Mouse (Mus musculus) lung, embryonic 15.5 days (tissue): ENCODE measurements around the gene Rpl10a. TPM values are rescaled to one million over a fixed set of nuclear protein-coding genes. Genes with fewer than 3 reads are reported as not detected.

ENCODE experiments used
- ATAC-seq: fragments of 200-750 bp; cut with Nextera tagmentation; 2 replicates; pipeline ENCODE4 v1.8.0; 2017; ENCODE audit warnings: moderate number of reproducible peaks, borderline replicate concordance; ENCODE audit not compliant: low FRiP score, low TSS enrichment; ENCODE audit errors: extremely low read depth
- H3K27ac ChIP-seq: fragments of 300-500 bp; sonication (generic); 2 replicates; pipeline ENCODE4 v1.5.1; 2015; ENCODE audit warnings: moderate library complexity, mild to moderate bottlenecking, inconsistent platforms
- H3K27me3 ChIP-seq: fragments of 300-500 bp; sonication (generic); 2 replicates; pipeline ENCODE4 v1.6.1; 2015; ENCODE audit warnings: inconsistent platforms
- H3K36me3 ChIP-seq: fragments of 300-500 bp; sonication (generic); 2 replicates; pipeline ENCODE4 v1.6.1; 2015; ENCODE audit warnings: inconsistent platforms
- H3K4me1 ChIP-seq: fragments of 300-500 bp; sonication (generic); 2 replicates; pipeline ENCODE4 v1.6.1; 2015; ENCODE audit warnings: inconsistent platforms
- H3K4me2 ChIP-seq: fragments of 300-500 bp; sonication (generic); 2 replicates; pipeline ENCODE4 v1.6.1; 2015; ENCODE audit warnings: inconsistent platforms, mild to moderate bottlenecking, moderate library complexity
- H3K4me3 ChIP-seq: fragments of 300-500 bp; sonication (generic); 2 replicates; pipeline ENCODE4 v1.5.1; 2015; ENCODE audit warnings: mild to moderate bottlenecking, inconsistent platforms
- H3K9ac ChIP-seq: fragments of 300-500 bp; sonication (generic); 2 replicates; pipeline ENCODE4 v1.6.1; 2015; ENCODE audit warnings: inconsistent platforms
- H3K9me3 ChIP-seq: fragments of 300-500 bp; sonication (generic); 2 replicates; pipeline ENCODE4 v1.6.1; 2016; ENCODE audit warnings: inconsistent platforms
- WGBS: fragments of 180-500 bp; shearing (Covaris S2); methylation state at CpG from one replicate; pipeline ENCODE4 v1.1.7; 2015; 5-methylcytosine and 5-hydroxymethylcytosine counted together
- polyA plus RNA-seq: library from polyadenylated mRNA; unstranded; fragments of >200 nt; fragmentation: Nextera tagmentation; extraction: Ambion mirVana; gene quantifications from 2 replicates; pipeline ENCODE4 v1.2.1, GENCODE M21; 2015

Rpl10a gene
- polyA plus RNA-seq, 1 experiment from 2014 or later: 606 TPM

- Histone ChIP-seq H3K27me3 (no peaks in the 10 kb centered on the region), H3K9me3 (no peaks in the 10 kb centered on the region; the same call in 1 of the 2 replicates), H3K27ac (no peak overlapping the region), H3K36me3 (no peaks in the 10 kb centered on the region), H3K4me1 (peaks cover 43% of the 10 kb centered on the region), H3K4me3 (no peak overlapping the region), H3K4me2 (no peak overlapping the region), H3K9ac (no peak overlapping the region)
- 47% methylated on average over 11 of the region's 11 CpGs for WGBS
- no peak for ATAC-seq
Measured at GRCm38 (mm10) chr17:28290671-28291070, 37.6 kb upstream of the Rpl10a start.

GRCm38 (mm10) chr17:28291346-28291745 is 36.9 kb upstream of the Rpl10a start:
- H3K36me3 ChIP-seq: no peaks in the 10 kb centered on the region
- no peak overlapping the region for H3K27ac ChIP-seq
- H3K27me3 ChIP-seq: no peaks in the 10 kb centered on the region
- no peaks in the 10 kb centered on the region; the same call in 1 of the 2 replicates for H3K9me3 ChIP-seq
- no peak overlapping the region for H3K4me3 ChIP-seq
- H3K4me1 ChIP-seq: peaks cover 38% of the 10 kb centered on the region
- WGBS: 64% methylated on average over 7 of the region's 7 CpGs
- H3K4me2 ChIP-seq: no peak overlapping the region
- no peak for ATAC-seq
- H3K9ac ChIP-seq: no peak overlapping the region

GRCm38 (mm10) chr17:28293716-28294115 is 34.6 kb upstream of the Rpl10a start:
- peaks cover 8% of the 10 kb centered on the region for H3K36me3 ChIP-seq
- peaks cover 26% of the 10 kb centered on the region for H3K4me1 ChIP-seq
- H3K9me3 ChIP-seq: no peaks in the 10 kb centered on the region; the same call in 1 of the 2 replicates
- H3K4me3 ChIP-seq: no peak overlapping the region
- H3K4me2 ChIP-seq: no peak overlapping the region
- H3K27ac ChIP-seq: 0 out of 2 replicates have a peak overlapping the region, but pooled peaks have one; percentile 15
- no peak for ATAC-seq
- H3K27me3 ChIP-seq: no peaks in the 10 kb centered on the region
- WGBS: 48% methylated on average over 4 of the region's 4 CpGs
- H3K9ac ChIP-seq: no peak overlapping the region

- ATAC-seq: no peak
- H3K4me2 ChIP-seq: no peak overlapping the region
- H3K36me3 ChIP-seq: peaks cover 15% of the 10 kb centered on the region
- peaks cover 34% of the 10 kb centered on the region for H3K4me1 ChIP-seq
- no peak overlapping the region; the same call in 1 of the 2 replicates for H3K9ac ChIP-seq
- peak overlapping the region; percentile 15; the same call in 1 of the 2 replicates for H3K27ac ChIP-seq
- WGBS: 56% methylated on average over 17 of the region's 17 CpGs
- H3K27me3 ChIP-seq: no peaks in the 10 kb centered on the region
- no peak overlapping the region for H3K4me3 ChIP-seq
- H3K9me3 ChIP-seq: no peaks in the 10 kb centered on the region; the same call in 1 of the 2 replicates
Measured at GRCm38 (mm10) chr17:28294449-28295333, 33.6 kb upstream of the Rpl10a start.

- no peaks in the 10 kb centered on the region for H3K27me3 ChIP-seq
- H3K9me3 ChIP-seq: no peaks in the 10 kb centered on the region
- WGBS: 95% methylated on average over 17 of the region's 17 CpGs
- H3K9ac ChIP-seq: no peak overlapping the region
- H3K4me1 ChIP-seq: peaks cover 27% of the 10 kb centered on the region
- no peak overlapping the region for H3K4me3 ChIP-seq
- no peak overlapping the region for H3K27ac ChIP-seq
- peaks cover 15% of the 10 kb centered on the region for H3K36me3 ChIP-seq
- no peak for ATAC-seq
- H3K4me2 ChIP-seq: no peak overlapping the region
Measured at GRCm38 (mm10) chr17:28298888-28299287, 29.4 kb upstream of the Rpl10a start.

- WGBS: 29% methylated on average over 11 of the region's 11 CpGs
- Histone ChIP-seq H3K4me1 (peaks cover 20% of the 10 kb centered on the region), H3K9ac (no peak overlapping the region), H3K27me3 (no peaks in the 10 kb centered on the region), H3K4me2 (no peak overlapping the region), H3K27ac (peak overlapping the region; percentile 54), H3K36me3 (peaks cover 15% of the 10 kb centered on the region), H3K9me3 (no peaks in the 10 kb centered on the region), H3K4me3 (no peak overlapping the region)
- peak; percentile 37; the same call in 1 of the 2 replicates for ATAC-seq
Measured at GRCm38 (mm10) chr17:28299669-28300320, 28.5 kb upstream of the Rpl10a start.

- H3K4me3 ChIP-seq: no peak overlapping the region
- H3K9me3 ChIP-seq: no peaks in the 10 kb centered on the region
- WGBS: 28% methylated on average over 9 of the region's 9 CpGs
- ATAC-seq: peak; percentile 48; the same call in 1 of the 2 replicates
- peaks cover 15% of the 10 kb centered on the region for H3K36me3 ChIP-seq
- peak overlapping the region; percentile 54 for H3K27ac ChIP-seq
- peaks cover 15% of the 10 kb centered on the region for H3K4me1 ChIP-seq
- no peak overlapping the region for H3K4me2 ChIP-seq
- H3K27me3 ChIP-seq: no peaks in the 10 kb centered on the region
- H3K9ac ChIP-seq: no peak overlapping the region
Measured at GRCm38 (mm10) chr17:28300323-28300722, 27.9 kb upstream of the Rpl10a start.

GRCm38 (mm10) chr17:28300850-28301249 is 27.4 kb upstream of the Rpl10a start:
- 49% methylated on average over 3 of the region's 3 CpGs for WGBS
- Histone ChIP-seq H3K9me3 (no peaks in the 10 kb centered on the region), H3K4me3 (no peak overlapping the region), H3K9ac (no peak overlapping the region), H3K36me3 (peaks cover 15% of the 10 kb centered on the region), H3K27ac (no peak overlapping the region), H3K4me2 (no peak overlapping the region), H3K4me1 (peaks cover 15% of the 10 kb centered on the region), H3K27me3 (no peaks in the 10 kb centered on the region)
- peak; percentile 3; the same call in 1 of the 2 replicates for ATAC-seq

GRCm38 (mm10) chr17:28305172-28305571 is 23.1 kb upstream of the Rpl10a start:
- Histone ChIP-seq H3K9ac (no peak overlapping the region), H3K27ac (no peak overlapping the region), H3K27me3 (no peaks in the 10 kb centered on the region), H3K4me1 (peaks cover 9% of the 10 kb centered on the region), H3K4me2 (no peak overlapping the region), H3K9me3 (no peaks in the 10 kb centered on the region), H3K4me3 (no peak overlapping the region), H3K36me3 (no peaks in the 10 kb centered on the region)
- no peak for ATAC-seq
- WGBS: 50% methylated on average over 10 of the region's 10 CpGs

- Histone ChIP-seq H3K4me2 (peak overlapping the region; percentile 26; the same call in 1 of the 2 replicates), H3K4me3 (no peak overlapping the region)
Measured at GRCm38 (mm10) chr17:28308297-28309195, 19.7 kb upstream of the Rpl10a start.

GRCm38 (mm10) chr17:28310831-28311230 is 17.4 kb upstream of the Rpl10a start:
- 63% methylated on average over 3 of the region's 3 CpGs for WGBS
- Histone ChIP-seq H3K27me3 (no peaks in the 10 kb centered on the region), H3K4me2 (no peak overlapping the region), H3K27ac (no peak overlapping the region), H3K36me3 (peaks cover 2% of the 10 kb centered on the region; the same call in 1 of the 2 replicates), H3K9me3 (no peaks in the 10 kb centered on the region), H3K4me3 (no peak overlapping the region), H3K4me1 (peaks cover 23% of the 10 kb centered on the region), H3K9ac (no peak overlapping the region)
- no peak for ATAC-seq

More at GRCm38 (mm10) chr17:28308297-28309195, 19.7 kb upstream of the Rpl10a start:
- Histone ChIP-seq H3K9me3 (no peaks in the 10 kb centered on the region), H3K36me3 (no peaks in the 10 kb centered on the region), H3K27ac (no peak overlapping the region), H3K9ac (no peak overlapping the region), H3K27me3 (no peaks in the 10 kb centered on the region), H3K4me1 (peaks cover 6% of the 10 kb centered on the region)
- WGBS: 9% methylated on average over 18 of the region's 18 CpGs
- ATAC-seq: no peak
